Mouse (Mus musculus) fat pad, adult 2 months (tissue): ENCODE measurements around the gene Ddc.

Experiments used
- DNase-seq: peaks from one replicate; pipeline ENCODE4 v3.0.0-alpha.2; 2011; ENCODE audit warnings: low read depth, low spot score; ENCODE audit errors: extremely low read depth

Gene Ddc

DNA sequence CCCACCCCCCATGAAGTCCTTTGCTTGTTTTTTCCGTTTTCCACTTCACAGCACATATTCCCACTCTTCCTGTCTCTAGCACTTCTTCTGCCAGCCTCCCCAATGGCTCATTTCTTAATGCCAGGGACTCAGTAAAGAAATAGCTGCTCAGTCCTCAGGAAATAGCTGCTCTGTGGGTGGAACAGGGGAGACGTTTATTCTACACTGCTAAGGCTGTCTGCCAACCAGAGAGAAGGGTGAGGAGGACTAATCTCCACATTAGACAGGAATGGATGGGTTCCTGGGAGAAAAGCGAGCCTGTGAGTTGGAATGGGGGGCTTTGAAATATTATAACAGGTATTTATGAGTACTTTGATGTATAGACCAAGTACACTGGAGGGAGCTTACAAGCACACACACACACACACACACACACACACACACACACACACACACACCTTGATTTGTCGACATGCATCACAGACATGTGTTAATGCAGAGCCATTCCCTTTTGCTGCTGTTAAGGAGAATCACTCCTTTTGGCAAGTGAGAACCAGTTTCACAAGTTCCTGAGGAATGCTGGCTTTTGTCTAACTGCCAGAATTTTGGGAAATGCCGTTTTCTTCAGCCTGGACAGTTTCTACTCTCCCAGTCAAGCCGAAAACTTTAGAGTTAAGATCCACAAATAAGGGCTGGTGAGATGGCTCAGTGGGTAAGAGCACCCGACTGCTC lies 9.9 kb upstream of the Ddc start:
- peak; percentile 31 for DNase-seq

GRCm38 (mm10) chr11:11905518-11905917 lies 7.6 kb upstream of the Ddc start:
- no peak for DNase-seq

- DNase-seq, result no peak
Measured at GRCm38 (mm10) chr11:11904995-11905394, 7.1 kb upstream of the Ddc start.

- no peak for DNase-seq
Measured at GRCm38 (mm10) chr11:11901509-11901908, 3.6 kb upstream of the Ddc start.

GRCm38 (mm10) chr11:11898496-11898895 lies 552 bp upstream of the Ddc start:
- DNase-seq, result no peak

GRCm38 (mm10) chr11:11895479-11895878 lies 2.5 kb downstream of the Ddc start:
- DNase-seq, result no peak

DNA sequence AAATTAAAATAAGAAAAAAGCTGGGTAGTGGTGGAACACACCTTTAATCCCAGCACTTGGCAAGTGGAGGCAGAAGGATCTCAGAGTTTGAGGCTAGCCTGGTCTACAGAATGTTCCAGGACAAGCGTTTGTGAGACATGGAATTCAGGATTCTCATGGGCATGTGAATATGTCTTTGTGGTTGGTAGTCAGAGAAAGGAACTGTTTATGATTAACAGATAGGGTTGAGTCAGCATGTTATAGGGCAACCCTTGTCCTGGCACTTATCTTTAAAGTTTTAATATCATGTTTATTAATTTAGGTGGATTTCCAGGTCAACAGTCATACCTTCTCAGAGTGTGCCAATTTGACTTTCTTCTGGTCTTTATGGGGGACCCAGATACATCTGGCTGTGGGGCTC lies 4.2 kb downstream of the Ddc start:
- DNase-seq, result no peak

DNA sequence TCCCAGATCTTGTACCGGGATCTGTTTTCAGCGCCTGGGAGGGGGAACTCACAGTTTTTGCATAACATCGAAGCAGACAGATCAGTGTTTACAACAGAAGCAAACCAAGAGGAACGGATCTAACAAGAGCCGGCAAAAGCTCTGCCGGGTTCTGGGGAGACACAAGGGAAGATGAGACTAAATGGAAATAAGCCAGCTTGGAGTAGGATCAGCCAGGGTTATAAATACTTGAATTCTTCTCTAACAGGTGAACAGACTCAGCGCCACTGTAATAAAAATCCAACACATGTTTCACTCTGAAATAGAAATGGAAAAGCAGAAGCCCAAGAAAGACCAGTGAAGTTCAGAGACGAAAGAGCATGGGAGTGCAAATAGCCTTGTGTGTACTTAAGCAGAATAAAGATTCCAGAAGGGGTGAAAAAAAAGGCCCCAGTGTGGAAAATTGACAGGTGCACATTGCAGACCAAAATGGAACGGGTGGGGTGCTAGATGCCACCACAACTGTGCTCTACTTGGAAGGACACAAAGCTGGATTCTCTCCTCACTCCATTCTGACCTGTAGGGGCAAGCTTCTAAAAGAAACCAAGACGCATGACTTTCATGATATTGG lies 4.8 kb downstream of the Ddc start:
- no peak for DNase-seq

- DNase-seq, result no peak
Measured at GRCm38 (mm10) chr11:11891832-11892231, 6.1 kb downstream of the Ddc start.

GRCm38 (mm10) chr11:11890139-11890741 lies 7.7 kb downstream of the Ddc start:
- no peak for DNase-seq

- DNase-seq, result no peak
Measured at GRCm38 (mm10) chr11:11888727-11889126, 9.2 kb downstream of the Ddc start.

DNA sequence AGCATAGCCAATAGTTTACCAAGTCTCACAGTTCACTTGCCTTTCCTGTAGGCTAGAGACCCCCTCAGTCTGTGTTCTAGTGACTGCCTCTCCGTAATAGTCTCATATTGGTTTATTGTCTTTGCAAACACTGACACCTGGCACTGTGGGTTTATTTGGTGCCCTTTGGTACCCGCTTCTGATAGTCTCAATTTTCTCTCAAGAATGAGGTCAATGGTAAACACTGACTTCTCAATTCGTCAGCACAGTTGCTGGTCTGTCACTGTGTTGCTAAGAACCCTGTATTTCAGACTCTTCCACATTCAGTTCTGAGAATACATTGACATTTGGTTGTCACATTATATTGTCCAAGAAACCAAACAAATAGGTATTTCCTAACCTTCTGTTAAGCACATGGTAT lies 9.9 kb downstream of the Ddc start:
- DNase-seq, result no peak

- DNase-seq, result no peak
Measured at GRCm38 (mm10) chr11:11886403-11886998, 11.4 kb downstream of the Ddc start.

DNA sequence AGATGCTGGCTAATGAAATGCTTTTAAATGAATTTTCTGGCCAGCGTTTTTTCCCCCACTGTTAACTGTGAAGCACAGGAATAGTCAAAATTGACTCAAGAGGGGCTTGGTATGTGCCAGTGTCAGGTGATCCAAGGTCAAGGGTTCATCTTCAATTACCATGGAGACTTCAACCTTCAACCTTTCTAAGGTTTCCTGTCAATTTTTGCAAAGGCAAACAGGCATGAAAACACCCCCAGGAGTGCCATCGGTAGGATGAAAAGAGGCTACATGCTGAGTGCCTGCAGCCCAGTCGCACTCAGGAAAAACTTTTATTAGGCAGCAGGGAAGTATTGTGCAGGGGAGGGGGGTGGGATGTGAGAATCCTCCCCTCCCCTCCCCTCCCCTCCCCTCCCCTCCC lies 12.0 kb downstream of the Ddc start:
- DNase-seq, result no peak

DNA sequence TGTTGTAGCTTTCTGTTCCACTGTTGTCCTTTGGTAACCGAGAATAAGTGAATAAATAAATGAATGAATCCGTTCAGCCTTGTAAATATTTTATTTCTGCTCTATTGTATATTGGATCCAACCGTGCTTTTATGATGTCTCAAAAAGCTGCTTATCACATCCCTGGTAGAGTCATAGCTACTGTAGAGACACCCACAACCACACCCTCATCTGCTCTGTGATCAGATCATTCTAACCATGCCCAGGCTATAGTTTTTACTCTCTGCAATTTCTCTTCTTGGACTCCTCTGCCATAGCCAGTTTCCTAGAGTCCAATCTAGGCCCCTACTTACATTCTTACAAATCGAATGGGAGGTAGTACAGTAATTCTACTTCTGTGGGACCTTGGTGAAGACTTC lies 12.7 kb downstream of the Ddc start:
- DNase-seq, result no peak

DNA sequence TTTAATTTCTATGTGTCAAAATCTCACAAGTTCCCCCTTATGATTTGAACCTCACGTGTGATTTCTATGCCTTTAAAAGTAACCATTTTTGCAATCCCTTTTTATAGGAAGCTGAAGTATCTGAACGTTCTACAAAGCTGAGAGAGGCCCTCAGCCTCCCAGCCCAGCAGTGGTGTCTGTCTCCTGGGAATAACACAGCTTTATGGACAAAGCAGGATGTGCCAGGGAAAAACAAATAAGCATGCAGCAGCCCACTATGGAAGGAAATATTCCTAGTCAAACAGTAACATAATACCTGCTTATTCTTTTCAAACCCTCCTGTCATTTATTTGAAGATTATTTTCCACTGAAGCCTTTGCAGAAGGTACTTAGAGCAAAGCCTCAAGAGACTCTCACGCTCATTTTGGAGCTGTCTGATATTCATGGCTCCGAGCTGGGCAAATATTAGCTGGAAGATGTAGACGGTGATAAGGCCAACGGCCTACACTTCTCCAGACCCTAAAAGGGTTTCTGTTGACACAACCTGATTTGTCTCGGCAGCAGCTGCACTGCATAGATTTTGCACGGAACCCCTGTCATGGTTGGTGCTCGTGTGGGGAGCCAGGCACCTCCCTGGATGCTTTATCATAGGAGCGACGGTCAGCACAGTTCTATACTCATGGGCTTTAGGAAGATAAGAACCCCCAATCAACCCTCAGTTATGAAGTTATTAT lies 13.3 kb downstream of the Ddc start:
- no peak for DNase-seq

DNA sequence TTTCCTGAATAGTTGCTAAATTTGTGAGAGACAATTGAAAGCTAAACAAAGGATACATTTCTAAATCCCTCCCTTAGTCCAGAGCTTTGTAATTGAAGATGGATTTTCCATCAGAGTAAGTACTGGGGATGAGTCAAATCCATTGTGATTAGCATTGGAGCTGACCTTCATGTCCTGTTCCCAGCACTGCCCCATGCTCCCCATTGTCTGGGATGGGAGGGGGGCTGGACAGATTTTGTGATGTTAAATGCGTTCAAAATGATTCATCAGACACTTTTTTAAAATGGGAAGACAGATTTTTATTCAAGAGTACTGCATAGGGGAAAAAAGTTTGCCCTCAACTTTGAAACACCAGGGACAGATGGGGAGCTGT lies 16.2 kb downstream of the Ddc start:
- no peak for DNase-seq

GRCm38 (mm10) chr11:11881026-11881782 lies 16.7 kb downstream of the Ddc start:
- no peak for DNase-seq

DNA sequence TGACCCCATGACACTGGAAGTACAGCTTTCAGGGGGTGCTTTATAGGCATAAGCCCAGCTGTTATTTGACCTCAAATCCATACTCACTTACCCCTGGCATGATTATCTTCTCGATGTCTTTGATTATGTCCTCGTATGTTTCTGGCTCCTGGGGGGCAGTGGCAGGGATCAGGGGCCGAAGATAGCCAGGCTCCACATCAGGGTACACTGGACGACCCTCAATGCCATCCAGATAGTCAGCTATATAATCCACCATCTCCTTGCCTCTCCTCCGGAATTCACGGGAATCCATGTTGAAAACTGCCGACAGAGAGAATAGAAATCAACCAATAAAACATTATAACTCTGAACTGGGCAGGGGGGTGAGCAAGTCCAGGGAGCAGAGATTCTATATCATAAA lies 17.6 kb downstream of the Ddc start:
- DNase-seq, result no peak

DNA sequence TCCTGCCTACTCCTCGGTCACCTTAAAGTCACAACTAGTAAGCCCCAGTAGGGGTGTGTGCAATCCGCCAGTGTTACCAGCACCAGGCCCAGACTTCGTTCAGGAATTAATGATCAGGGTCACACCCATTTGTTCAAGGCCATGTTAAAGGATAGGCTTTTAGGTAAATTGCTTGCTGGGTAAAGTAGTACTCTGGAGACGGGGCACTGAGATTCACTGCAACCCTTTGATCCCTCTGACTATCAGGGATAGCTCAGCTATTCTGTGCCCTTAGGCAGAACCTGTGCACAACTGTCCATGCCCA lies 18.3 kb downstream of the Ddc start:
- no peak for DNase-seq
